Mouse (Mus musculus) adrenal gland, adult (tissue): ENCODE results near the gene Sectm1b.
"Not testable (repeated sequence)": the region's sequence is repeated elsewhere in the genome, so short reads cannot be mapped to it uniquely, and the experiment has no call there.

ENCODE experiments used
- DNase-seq, 2 experiments: peaks; one replicate each; pipeline ENCODE4 v3.0.0; 2022 to 2023; ENCODE audit warnings: low spot score in 1 of 2; ENCODE audit not compliant: inconsistent age in 2 of 2

Gene Sectm1b

DNA sequence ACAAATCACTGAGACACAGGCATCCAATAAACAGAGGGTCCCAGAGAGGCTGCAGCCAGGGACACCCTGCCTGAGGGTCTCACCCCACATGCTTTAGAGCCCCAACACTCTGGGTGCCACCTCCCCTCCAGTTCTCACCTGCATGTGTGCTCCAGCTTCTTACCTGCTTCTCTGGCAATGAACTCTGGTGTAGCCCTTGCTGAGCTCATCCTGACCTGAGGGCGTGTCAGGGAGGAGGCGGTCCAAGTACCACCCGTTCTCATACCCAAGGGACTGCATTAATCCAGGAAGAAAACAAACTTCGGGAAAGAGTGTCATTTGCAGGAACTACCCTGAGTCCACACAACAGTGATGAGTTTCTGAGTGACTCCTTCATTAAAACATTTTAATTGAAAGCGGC, at the start of gene Sectm1b:
Gene Sectm1b, minus strand, starts transcription at position 191 of the 400 bp plus-strand sequence.
- DNase-seq: no peak

DNA sequence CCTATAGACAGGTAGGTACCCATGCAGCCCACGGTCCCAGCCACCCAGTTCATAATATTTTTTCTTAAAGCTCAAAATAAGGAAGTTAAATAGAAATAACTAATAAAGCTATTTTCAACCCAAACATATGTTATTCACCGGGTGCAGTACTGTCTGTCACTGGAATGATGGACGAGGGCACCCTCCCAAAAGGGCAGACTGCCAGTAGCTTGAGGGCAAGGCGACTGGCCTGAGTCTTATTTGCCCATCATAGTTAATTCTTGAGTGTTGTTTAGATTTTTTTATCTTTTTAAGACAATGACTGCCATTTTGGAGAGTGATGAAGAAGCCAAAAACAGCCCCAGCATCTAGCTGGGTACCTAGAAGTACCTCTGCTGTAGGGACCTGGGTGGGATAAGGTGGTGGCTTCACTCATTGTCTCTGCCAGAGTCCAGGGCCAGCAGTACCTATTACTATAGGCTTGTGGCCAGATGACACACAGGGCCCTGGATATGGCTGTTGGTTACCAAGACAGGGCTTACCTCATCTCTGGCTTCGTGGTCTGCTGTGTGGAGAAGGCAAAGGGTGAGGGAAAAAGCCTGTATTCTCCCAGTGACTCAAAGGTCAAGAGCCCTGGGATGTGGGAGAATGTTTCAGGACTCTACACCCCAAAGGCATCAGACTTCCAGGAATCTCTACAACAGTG, 48.9 kb upstream of the Sectm1b start:
- DNase-seq: peak; percentile 73 to 91

DNA sequence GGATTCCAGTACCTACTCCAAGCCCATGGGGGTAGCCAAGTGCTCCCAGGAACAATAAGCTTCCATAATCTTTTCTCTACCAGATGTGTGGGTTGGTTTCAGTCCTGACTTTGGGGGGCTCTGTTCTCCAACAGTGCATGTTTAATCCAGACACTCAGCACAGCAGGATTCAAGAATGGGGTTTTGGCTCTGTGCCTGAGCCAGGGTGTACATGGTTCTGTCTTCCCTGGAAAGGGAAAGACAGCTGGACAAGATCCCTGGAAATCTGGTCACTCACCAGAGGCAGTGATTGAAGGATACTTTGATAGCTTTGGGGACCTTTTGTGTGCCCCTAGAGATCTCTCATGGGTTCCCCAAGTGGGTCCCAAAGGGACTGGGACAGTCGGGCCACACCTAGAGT, 48.2 kb upstream of the Sectm1b start:
- peak in 1 of 2 experiments; percentile 58 for DNase-seq

DNA sequence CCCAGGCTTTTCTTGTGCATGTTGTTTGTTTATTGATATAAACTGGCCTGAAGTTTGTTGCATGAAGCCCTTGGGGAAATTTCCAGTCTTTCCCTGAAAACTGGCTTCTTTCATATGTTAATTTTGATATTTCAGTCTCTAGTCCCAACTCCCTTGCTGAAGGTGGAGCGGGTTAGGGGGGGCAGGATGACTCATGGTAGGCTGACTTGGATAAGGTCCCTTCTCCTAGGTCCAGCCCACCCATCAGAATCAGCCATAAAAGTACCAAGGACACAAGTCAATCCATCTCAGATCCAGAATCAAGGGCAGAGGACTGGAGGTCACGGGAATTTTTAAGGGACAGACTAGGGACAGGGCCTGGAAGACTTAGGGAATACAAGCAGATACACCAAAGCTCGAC, 47.7 kb upstream of the Sectm1b start:
- peak; percentile 69 to 88 for DNase-seq

DNA sequence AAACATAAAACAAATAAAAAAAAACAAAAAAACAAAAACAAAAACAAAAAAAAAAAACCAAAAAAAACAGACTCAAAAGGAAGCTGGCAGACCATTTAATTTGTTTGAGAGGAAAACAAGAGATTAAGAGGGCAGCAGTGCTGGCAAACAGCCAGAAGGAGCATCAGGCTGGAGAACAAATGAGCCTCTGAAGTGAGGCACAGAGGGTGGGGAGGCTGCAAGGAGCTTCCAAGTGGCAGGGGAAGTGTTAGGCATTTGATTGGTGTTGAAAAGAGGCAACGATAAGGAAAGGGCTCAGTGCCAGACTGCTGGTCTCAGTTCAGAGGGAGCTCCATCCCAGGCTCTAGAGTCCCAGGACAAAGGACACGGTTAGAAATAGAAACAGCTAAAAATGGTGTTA, 46.6 kb upstream of the Sectm1b start:
- peak; percentile 61 to 80 for DNase-seq

DNA sequence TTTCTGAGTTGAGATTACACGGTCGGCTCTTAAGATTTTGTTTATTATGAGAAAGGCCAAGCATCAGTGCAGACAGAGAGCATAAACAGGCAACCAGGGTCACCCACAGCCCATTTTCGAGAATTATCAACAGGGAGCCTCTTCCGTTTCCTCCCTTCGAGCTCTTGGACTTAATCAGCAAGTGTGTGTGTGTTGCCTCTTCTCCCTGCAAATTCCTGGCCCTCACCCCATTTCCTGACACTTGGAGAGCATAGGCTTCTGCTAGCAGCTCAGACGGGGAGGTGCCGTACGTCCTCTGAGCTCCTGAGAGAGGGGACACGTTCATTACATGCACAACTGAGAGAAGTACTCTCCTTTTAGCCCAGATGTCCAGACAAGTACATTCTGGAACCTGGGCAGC, 44.7 kb upstream of the Sectm1b start:
- peak in 1 of 2 experiments; percentile 48 for DNase-seq

DNA sequence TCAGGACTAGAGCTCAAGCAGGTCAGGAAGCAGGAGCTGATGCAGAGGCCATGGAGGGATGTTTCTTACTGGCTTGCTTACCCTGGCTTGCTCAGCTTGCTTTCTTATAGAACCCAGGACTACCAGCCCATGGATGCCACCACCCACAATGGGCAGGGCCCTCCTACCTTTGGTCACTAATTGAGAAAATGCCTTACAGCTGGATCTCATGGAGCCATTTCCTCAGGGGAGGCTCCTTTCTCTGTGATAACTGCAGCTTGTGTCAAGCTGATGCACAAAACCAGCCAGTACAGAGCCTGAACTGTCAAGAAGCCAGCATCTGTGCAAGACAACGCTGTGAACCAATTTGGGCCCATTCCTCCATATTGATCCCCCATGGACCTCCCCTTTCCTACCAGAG, 43.9 kb upstream of the Sectm1b start:
- not testable (repeated sequence) for DNase-seq

DNA sequence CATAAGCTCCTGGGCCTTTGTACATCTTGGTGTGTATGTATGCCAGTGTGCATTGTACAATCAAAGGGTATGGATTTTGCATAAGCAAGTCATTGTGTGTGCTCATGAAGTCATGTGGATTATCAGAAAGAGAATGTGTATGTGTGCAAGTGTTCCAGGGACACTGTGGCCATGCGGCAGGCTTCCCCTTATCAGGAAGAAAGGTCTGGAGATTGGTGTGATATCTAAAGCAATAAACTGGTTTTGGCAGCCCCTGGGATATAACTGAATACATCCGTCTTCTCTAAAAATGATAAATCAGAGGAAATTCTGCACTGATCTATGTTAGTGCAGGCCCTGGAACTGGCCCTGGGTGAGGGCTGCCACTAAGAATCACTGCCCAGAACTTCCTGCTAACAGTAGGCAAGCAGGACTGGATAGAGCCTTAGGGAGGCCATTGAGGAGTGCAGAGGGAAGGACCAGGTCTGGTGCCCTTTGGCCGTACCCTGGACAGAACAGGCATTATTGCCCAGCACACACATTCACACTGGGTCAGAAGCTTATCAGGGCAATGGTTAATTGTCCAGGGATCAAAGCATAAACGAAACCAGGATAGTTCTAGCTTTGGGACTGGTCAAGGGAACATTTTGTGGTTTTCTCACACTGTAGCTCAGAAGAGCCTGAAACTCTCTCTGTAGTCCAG, 37.9 kb upstream of the Sectm1b start:
- DNase-seq: peak in 1 of 2 experiments; percentile 40

DNA sequence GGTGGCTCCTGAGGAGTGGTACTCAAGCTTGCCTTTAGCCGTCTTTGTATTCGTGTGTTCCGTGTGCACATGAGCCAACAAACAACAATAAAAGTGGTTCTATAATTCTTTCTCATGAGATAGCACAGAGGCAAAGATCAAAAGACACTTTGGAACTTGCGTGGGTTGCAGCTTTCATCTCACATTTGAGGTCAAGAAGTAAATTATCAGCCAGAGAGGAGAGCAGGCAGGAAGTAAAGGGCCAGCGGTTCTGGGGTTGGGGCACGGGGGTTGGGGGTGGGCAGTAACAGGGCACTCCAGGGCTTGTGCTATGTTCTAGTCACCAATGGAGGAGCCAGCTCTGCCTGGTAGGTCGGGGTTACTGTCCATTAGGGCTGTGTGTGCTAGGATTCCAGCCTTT, 37.3 kb upstream of the Sectm1b start:
- peak in 1 of 2 experiments; percentile 59 for DNase-seq

DNA sequence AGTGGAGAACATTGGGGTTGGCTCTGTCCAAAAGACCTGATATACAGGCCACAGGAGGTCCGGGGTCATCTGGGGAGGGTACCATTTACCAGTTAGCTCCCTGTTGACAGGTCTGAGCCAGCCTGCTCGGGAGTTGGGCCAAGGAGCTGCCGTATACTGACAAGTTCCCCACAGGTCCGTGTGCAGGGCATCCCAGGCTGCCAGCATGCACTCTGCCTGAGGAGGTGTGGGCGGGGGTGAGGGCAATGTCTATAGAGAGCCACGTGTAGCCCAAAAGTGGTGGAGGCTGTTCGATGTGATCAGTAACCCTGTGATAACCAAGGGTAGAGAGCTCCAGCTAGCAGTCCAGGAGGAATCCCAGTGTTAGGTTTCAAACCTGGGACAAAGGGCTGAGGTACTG, 36.4 kb upstream of the Sectm1b start:
- DNase-seq: no peak

DNA sequence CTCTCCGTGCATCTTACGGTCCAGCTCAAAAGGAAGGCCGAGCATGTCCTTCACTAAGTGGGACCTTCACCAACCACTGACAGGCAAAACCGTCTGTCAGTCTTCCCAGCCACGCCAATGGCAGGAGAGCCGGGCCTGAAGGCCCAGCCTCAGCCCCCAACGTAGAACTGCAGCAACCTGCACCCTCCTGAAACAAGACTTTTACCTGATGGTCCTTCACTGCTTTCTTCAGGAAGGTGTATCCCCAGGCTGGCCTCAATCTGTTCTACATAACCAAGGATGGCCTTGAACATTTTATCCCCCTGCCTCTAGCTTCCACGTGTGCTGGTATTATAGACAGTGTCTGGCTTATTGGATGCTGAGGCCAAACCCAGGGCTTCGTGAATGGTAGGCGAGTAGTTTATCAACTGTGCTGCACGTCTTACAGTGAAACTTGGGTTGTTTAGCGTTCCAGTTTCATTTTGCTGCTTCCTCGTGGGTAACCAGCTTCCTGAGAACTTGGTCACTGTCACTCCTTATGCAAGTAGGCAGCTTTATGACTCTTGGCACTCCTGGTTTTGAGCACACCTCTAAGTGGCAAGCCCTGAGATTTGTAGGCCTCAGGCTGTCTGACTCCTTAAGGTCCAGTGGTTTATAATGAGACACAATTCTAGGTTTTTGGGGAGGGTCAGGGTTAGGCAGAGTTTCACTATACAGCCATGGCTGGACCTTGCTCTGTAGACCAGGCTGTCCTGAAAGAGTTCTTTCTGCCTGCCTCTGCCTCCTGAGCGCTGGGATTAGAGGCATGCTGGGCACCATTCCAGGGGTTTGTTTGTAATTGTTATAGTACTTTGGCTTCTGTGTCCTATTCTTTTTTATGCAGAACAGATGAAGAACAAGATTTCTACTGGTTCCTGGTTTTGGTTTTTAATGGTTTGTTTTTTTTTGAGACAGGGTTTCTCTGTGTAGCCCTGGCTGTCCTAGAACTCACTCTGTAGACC, 29.5 kb upstream of the Sectm1b start:
- no peak for DNase-seq

DNA sequence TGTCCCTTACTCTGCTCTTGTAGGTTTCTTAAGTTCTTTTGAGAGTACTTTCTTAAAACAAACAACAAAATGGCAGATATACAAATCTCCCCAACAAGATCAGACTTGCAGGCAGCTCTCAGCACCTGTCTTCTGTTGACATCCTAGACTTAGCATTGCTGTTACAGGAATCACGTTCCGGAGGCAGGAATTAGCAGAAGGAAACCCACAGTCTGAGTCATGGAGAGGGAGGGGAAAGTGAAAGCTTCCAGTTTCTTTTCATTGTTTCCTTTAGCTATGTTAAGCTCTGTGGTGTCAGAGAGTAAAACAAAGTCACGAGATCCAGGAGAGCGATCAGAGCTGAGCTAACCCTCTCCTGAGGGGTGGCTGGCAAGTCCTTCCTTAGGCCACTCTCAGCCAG, 27.6 kb upstream of the Sectm1b start:
- DNase-seq: no peak

DNA sequence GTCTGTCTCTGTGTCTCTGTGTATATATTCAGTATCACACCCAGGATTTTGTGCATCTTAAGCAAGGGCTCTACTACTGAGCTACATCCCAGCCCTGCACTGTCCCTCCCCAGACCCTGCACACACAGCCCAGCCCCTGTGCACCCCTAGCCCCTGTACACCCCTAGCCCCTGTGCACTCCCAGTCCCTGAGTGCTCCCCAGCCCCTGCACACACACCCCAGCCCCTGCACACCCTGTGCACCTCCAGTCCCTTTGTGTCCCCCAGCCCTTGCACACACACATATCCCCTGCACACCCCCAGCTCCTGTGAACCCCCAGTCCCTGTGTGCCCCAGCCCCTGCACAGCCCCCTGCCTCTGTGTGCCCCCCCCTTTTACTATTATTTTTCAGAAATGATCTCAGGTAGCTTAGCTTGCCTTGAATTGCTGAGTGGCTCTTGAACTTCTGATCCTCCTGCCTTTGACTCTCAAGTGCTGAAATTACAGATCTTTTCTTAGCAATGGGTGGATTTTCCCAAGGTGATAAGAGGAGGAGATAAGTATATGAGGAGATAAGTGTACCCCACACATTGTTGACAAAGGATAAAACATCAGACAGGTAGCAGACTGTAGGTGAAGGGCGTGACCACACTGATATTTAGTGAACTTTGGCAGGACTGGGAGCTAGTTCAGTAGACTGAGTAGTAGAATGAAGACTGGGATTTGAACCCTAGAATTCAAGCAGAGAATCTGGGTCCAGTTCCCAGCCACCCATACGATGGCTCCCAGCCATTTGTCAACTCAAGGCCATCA, 26.6 kb upstream of the Sectm1b start:
- DNase-seq: no peak

DNA sequence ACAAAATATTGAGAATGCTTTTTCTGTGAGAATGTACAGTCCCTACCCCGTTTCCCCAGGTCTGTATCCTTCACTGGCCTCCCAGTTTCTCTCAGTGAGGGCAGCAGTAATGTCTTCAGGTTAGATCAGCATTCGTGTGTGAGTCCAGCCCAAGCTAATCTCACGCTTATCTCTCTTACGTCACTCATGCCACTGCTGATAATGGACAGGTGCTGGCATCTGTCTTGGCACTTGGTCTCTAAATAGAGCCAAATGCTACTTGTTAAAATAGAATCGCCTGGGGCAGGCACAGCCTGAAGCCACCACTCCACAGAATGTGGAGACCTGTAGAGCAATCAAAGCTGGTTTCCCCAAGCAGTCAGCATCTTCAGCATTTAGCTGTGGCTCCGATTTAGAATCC, 25.6 kb upstream of the Sectm1b start:
- peak in 1 of 2 experiments; percentile 55 for DNase-seq

DNA sequence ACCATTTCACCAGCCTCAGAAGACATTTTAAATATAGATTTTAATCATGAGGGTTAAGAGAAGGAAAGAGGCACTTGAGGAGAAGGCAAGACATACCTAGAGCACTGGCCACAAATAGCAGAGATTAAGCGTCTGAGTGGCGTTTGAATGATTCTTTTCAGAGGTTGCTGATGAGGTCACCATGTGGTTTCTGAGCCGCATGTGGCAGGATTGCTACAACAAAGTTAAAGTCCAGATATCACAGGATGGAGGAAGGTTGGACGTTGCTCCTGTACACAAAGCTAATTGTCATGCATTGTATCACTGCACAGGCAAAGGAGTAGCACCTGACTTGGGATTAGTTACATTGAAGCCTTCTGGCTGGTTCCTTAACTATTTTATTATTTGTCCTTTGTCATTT, 22.9 kb upstream of the Sectm1b start:
- no peak for DNase-seq

DNA sequence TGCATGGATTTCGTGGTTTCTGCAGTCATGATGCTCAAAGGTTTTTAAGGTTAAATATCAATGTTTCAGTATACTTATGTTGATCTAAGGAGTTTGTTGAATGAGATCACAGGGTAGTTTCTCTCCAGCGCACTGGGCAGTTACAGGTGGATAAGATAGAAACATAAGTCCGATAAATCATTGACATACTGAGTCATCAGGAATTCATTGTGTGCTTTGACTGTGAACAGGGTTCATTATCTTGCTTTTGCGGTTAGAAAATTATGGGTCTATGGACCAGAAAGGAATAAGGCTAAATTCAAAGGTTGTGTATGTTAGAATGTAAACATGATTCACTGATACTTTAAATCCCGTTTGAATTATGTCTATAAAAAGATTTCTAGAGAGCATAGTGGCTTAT, 21.8 kb upstream of the Sectm1b start:
- DNase-seq: peak in 1 of 2 experiments; percentile 43

DNA sequence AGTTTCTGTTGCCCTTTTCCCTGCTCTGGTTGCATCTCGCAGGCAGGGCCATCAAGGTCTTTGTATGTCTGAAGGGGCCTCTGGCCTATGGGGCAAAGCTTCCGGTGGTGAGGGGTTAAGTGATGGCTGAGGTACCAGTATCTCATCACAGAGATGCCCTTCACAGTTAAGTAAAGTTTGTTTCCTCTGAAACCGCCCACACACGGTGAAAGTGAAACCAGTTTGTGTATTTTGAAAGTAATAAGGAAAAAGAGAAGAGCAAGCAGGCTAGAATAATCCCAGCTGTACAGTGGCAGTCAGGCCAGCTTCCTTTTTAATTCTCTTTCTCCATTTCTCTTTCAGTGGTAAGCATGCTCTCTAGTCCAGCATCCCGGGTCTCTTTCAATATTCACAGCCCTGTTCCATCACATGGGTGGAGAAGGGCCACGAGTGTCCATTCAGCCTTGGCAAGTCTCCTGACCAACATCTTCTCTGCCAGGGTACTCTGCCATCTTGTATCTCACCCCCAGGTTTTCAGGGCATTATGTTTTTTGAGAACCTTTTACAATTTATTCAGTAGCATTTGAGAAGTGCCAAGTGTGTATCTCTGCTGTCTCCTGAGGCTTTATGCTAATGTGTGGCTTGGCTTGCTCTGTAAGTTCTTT, 19.6 kb upstream of the Sectm1b start:
- peak in 1 of 2 experiments; percentile 70 for DNase-seq

DNA sequence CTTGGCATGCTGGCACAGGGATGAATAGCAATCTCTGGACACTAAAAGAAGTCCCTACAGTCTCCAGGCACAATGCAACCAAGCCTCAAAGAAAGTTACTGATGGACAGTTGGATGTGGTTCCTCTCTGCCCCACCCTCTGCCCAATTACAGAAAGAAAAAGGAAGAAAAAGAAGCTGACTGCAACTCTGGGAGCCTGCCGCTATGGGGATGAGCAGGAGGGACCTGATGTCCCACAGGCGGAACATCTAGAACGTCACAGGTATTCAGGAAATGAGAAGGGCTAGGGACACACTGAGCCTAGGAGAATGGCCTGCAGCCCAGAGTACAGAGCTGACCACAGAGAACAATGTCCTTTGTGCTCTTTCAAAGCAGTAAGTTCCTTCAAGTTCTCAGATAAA, 18.9 kb upstream of the Sectm1b start:
- no peak for DNase-seq

DNA sequence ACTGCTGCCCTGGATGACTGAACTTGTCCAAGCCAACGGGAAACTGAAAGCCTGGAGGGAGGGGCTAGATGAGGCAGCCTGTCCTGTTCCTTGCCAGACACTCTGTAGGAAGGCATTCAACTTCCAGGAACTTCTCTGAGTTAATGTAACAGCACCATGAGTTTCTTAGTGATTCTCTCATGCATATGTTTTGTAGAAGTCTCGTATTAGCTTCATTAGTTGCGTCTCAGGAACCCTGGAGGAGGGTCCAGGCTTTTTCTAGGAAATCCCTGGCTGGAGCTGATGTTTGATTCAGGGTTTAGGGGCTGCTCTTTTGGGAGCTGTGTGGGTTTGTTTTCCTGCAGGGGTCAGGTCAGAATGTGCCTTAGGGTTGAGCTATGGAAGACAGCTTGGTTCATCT, 17.8 kb upstream of the Sectm1b start, which contains the start of gene Sectm1a:
Gene Sectm1a, minus strand, starts transcription at position 101 of the 400 bp plus-strand sequence.
- no peak for DNase-seq

DNA sequence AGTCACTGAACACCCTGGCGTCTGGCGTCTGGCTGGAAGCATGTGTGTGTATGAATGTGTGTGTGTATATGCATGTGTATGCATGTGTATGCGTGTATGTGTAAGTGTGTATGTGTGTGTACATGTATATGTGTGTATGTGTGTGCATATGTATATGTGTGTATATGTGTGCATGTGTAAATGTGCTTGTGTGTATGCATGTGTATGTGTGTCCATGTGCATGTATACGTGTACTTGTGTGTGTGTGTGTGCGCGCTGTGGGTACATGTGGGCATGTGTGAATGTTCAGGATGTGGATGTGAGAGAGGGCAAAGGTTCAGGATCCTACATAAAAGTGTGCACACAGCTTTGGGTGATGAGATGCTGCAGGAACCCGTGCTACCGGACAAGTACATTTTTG, 17.0 kb upstream of the Sectm1b start:
- DNase-seq: no peak
